Mouse (Mus musculus) lung, embryonic 14.5 days (tissue): Measurements from ENCODE around the gene Ttc8. TPM values are rescaled to one million over a fixed set of nuclear protein-coding genes. Genes with fewer than 3 reads are reported as not detected.
A peak's percentile ranks its signal among the peaks of the same experiment; 100 is the strongest.

Experiments used
- ATAC-seq: fragments of 200-750 bp; cut with Nextera tagmentation; 2 replicates; pipeline ENCODE4 v1.8.0; 2017; ENCODE audit warnings: mild to moderate bottlenecking, moderate TSS enrichment, moderate library complexity; ENCODE audit not compliant: insufficient read depth
- DNase-seq: peaks from one replicate; pipeline ENCODE4 v3.0.0-alpha.2; 2015
- H3K27ac ChIP-seq: fragments of 300-500 bp; sonication (generic); 2 replicates; pipeline ENCODE4 v1.5.1; 2014; ENCODE audit warnings: low read depth, mild to moderate bottlenecking, moderate library complexity
- H3K27me3 ChIP-seq: fragments of 300-500 bp; sonication (generic); 2 replicates; pipeline ENCODE4 v1.6.1; 2014; ENCODE audit warnings: low read length, control low read depth; ENCODE audit not compliant: insufficient read depth
- H3K36me3 ChIP-seq: fragments of 300-500 bp; sonication (generic); 2 replicates; pipeline ENCODE4 v1.6.1; 2014; ENCODE audit warnings: control low read depth; ENCODE audit not compliant: insufficient read depth
- H3K4me1 ChIP-seq: fragments of 300-500 bp; sonication (generic); 2 replicates; pipeline ENCODE4 v1.6.1; 2014; ENCODE audit warnings: antibody characterized with exemption, control low read depth; ENCODE audit not compliant: insufficient read depth
- H3K4me2 ChIP-seq: fragments of 300-500 bp; sonication (generic); 2 replicates; pipeline ENCODE4 v1.6.1; 2014; ENCODE audit warnings: mild to moderate bottlenecking
- H3K4me3 ChIP-seq: fragments of 300-500 bp; sonication (generic); 2 replicates; pipeline ENCODE4 v1.5.1; 2014; ENCODE audit warnings: low read depth, low read length
- H3K9ac ChIP-seq: fragments of 300-500 bp; sonication (generic); 2 replicates; pipeline ENCODE4 v1.6.1; 2014
- H3K9me3 ChIP-seq: fragments of 300-500 bp; sonication (generic); 2 replicates; pipeline ENCODE4 v1.6.1; 2016; ENCODE audit warnings: low read depth, low read length, control low read depth
- CTCF ChIP-seq: IDR thresholded peaks from 2 replicates; pipeline ENCODE4 v1.5.1; 2016; ENCODE audit warnings: antibody characterized with exemption, low read depth
- whole genome bisulfite sequencing: fragments of 180-500 bp; shearing (Covaris S2); extraction: QIAGEN DNeasy Blood & Tissue Kit; methylation state at CpG from one replicate; pipeline ENCODE4 v1.1.7; 2014; 5-methylcytosine and 5-hydroxymethylcytosine counted together
- polyA plus RNA-seq: library from polyadenylated mRNA; unstranded; fragments of >200 nt; fragmentation: Nextera tagmentation; extraction: Ambion mirVana; gene quantifications from 2 replicates; pipeline ENCODE4 v1.2.1, GENCODE M21; 2014

Ttc8 gene
- polyA plus RNA-seq: 36.6 and 37.2 TPM in 2 replicates

DNA sequence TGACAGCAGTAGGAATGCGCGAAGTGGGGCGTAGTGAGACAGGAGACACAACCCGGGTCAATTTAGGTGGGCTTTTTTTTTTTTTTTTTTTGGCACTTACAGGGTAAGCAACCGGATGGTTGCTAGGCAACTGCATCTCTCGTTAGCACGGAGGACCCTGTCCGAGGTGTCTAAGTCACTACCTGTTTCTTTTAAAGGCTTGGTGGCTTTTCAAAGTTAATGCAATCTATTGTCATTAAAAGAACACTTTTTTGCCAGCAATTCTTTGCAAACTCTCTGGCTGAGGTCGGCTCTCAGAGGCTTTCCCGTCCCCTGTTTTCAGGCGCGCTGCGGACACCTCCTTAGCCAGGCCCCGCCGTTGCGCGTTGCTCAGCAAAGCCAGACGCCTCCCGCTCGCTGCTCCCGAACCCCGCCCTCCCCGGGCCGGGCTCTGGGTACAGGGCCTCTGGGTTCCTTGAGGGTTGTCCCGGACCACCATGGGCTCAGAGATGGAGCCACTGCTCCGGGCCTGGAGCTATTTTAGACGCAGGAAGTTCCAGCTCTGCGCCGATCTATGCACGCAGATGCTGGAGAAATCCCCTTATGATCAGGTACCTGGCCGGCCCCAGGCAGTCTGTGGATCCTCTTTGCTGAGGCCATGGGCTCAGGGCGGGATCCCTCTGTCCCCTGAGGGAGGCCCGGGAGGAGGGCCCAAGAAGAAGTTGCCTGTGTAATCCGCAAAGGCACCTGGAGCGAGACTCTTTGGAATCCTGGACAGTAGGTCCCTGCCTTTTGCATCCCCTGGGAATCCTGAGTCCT lies at the start of gene Ttc8:
Gene Ttc8 (plus strand): TSS at position 381 of the 798 bp plus-strand sequence.
- H3K27me3 ChIP-seq: 0 out of 2 replicates have a peak, but pooled peaks cover 4% of the 10 kb centered on the region
- H3K4me1 ChIP-seq: no peaks in the 10 kb centered on the region
- ATAC-seq (peak; percentile 100), DNase-seq (peak; percentile 94)
- no peak for TF ChIP-seq CTCF
- peak within 1 kb of the TSS; percentile 73 for H3K4me2 ChIP-seq
- H3K9ac ChIP-seq: peak within 1 kb of the TSS; percentile 68
- under 1% methylated on average over 35 of the region's 35 CpGs for WGBS
- no peaks in the 10 kb centered on the region for H3K9me3 ChIP-seq
- no peaks in the 10 kb centered on the region for H3K36me3 ChIP-seq
- H3K4me3 ChIP-seq: peak within 1 kb of the TSS; percentile 64
- H3K27ac ChIP-seq: peak within 1 kb of the TSS; percentile 64; the same call in 1 of the 2 replicates

DNA sequence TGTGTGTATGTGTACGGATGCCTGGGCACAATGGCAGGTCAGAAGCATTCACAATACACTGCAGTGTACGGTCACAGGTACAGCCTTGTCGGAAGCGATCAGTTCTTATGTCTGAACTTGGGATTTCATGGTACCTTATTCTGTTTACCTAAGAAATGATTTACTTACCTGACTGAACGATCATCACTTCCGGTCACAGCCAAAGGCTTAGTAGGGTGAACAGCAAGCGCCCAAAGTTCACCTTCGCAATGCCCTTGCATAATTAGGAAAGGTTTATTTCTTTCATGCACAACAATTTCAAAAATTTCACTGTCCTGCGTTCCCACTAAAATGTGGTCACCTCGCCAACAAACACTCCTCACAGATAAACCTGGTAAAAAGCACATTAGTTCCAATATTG lies 47.5 kb upstream of the Ttc8 start:
- no peak overlapping the region for H3K27ac ChIP-seq
- no peak for TF ChIP-seq CTCF
- no peaks in the 10 kb centered on the region for H3K36me3 ChIP-seq
- H3K9me3 ChIP-seq: no peaks in the 10 kb centered on the region
- 86% methylated on average over 10 of the region's 10 CpGs for WGBS
- no peak for DNase-seq
- ATAC-seq: no peak
- no peak overlapping the region for H3K9ac ChIP-seq
- H3K4me2 ChIP-seq: no peak overlapping the region
- no peaks in the 10 kb centered on the region for H3K4me1 ChIP-seq
- H3K27me3 ChIP-seq: no peaks in the 10 kb centered on the region
- H3K4me3 ChIP-seq: no peak overlapping the region

DNA sequence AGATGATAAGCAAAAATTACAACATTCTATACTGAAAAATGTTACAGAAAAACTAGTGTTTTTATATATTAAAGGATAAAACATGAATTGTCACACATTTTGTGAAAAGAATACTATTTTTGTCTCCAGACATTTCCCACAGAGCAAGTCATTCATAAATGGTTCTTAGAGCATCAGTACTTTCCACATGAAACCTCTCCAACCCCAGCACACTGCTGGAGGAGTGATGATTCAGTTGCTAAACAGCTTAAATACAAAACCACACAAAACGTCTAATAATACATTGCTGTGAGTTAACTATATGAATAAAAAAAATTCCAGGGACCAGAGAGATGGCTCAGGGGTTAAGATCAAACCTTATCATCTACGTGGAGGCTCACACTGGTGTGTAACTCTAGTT lies 45.2 kb upstream of the Ttc8 start:
- DNase-seq (no peak), ATAC-seq (no peak)
- no peaks in the 10 kb centered on the region for H3K9me3 ChIP-seq
- H3K4me1 ChIP-seq: no peaks in the 10 kb centered on the region
- no peak overlapping the region for H3K27ac ChIP-seq
- no peaks in the 10 kb centered on the region for H3K27me3 ChIP-seq
- H3K4me3 ChIP-seq: no peak overlapping the region
- no peak for TF ChIP-seq CTCF
- 50% methylated on average over 2 of the region's 2 CpGs for WGBS
- no peak overlapping the region for H3K9ac ChIP-seq
- no peak overlapping the region for H3K4me2 ChIP-seq
- no peaks in the 10 kb centered on the region for H3K36me3 ChIP-seq

DNA sequence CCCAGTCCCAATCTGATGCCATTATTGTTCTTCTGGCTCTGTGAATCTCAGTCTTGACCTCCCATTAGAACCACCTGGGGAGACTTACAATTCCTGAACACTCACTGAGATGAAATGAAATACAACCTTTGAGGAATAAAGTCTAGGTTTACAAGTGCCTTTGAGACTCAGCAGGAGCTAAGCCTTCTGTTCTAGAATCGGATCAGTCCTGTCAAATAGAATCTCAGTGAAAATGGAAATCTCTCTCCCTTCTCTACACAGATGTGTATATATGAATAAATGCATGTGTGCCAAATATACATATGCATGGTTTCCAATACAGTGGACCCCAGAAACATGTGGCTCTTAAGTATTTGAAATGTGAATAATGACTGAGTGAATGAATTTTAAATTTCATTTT lies 41.7 kb upstream of the Ttc8 start:
- Histone ChIP-seq H3K9ac (no peak overlapping the region), H3K36me3 (no peaks in the 10 kb centered on the region), H3K27ac (no peak overlapping the region), H3K27me3 (no peaks in the 10 kb centered on the region), H3K4me3 (no peak overlapping the region), H3K4me2 (no peak overlapping the region), H3K9me3 (no peaks in the 10 kb centered on the region), H3K4me1 (no peaks in the 10 kb centered on the region)
- TF ChIP-seq CTCF: no peak
- no peak for ATAC-seq
- no peak for DNase-seq
- WGBS: 65% methylated on average over 1 of the region's 1 CpGs

DNA sequence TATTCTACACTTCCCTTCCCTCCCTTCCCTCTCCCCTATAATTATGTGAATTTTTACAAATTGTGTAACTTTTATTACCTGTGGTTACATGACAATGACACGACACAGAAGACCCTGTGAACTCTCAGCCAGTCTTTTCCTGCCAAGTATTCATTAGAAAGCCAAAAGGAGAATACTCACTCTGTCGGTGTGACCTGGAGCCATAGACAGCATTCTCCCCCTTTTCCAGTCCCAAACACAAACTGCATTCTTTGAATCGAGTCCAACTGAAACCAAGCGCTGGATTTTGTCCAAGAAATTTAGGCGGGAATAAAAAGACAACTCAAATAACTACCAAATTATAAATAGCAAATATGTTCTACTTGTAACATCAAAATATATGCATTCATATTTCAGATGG lies 38.6 kb upstream of the Ttc8 start:
- no peak overlapping the region for H3K4me2 ChIP-seq
- TF ChIP-seq CTCF: no peak
- H3K4me1 ChIP-seq: no peaks in the 10 kb centered on the region
- ATAC-seq (peak; percentile 92), DNase-seq (peak; percentile 90)
- no peak overlapping the region for H3K4me3 ChIP-seq
- H3K27ac ChIP-seq: no peak overlapping the region
- H3K9ac ChIP-seq: no peak overlapping the region
- no peaks in the 10 kb centered on the region for H3K36me3 ChIP-seq
- H3K9me3 ChIP-seq: no peaks in the 10 kb centered on the region
- WGBS: 26% methylated on average over 5 of the region's 5 CpGs
- H3K27me3 ChIP-seq: no peaks in the 10 kb centered on the region

DNA sequence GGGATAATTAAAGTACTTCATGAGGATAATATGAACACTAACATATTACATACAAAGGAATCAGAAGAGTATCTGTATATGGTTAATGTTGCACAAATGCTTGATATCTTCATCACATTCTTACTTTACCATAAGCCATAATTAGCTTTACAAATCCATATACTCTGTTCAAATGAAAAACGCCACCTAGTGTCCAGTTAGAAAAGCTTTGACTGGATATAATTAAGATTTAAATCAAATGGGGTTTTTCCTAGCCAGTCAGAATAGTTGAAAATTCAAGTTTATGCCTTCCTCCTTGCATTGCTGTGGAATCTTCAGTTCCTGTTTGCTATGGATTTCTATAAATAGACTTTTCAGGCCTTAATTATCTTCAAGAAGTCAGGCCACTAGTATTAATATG lies 35.9 kb upstream of the Ttc8 start:
- Histone ChIP-seq H3K27ac (no peak overlapping the region), H3K4me3 (no peak overlapping the region), H3K9me3 (no peaks in the 10 kb centered on the region), H3K4me2 (no peak overlapping the region), H3K27me3 (no peaks in the 10 kb centered on the region), H3K4me1 (no peaks in the 10 kb centered on the region), H3K9ac (no peak overlapping the region), H3K36me3 (no peaks in the 10 kb centered on the region)
- DNase-seq (peak; percentile 80), ATAC-seq (no peak)
- peak; percentile 54 for TF ChIP-seq CTCF
- 5% methylated on average over 1 of the region's 1 CpGs for WGBS

DNA sequence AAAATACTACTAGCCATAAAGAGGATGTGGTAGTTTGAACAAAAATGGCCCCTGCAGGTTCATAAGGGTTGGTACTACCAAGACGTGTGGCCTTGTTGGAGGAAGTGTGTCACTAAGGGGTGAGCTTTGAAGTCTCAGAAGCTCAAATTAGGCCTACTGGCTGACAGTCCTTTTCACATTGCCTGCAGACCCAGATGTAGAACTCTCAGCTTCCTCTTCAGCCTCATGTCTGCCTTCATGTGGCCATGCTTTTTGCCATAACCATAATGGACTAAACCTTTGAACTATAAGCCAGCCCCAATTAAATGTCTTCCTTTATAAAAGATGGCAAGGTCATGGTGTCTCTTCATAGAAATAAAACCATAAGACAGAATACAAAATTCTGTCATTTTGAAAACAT lies 23.6 kb upstream of the Ttc8 start:
- no peak overlapping the region for H3K27ac ChIP-seq
- ATAC-seq (no peak), DNase-seq (no peak)
- peaks cover 13% of the 10 kb centered on the region; the same call in 1 of the 2 replicates for H3K27me3 ChIP-seq
- H3K9ac ChIP-seq: no peak overlapping the region
- no peaks in the 10 kb centered on the region for H3K9me3 ChIP-seq
- 69% methylated on average over 1 of the region's 1 CpGs for WGBS
- no peak for TF ChIP-seq CTCF
- H3K4me2 ChIP-seq: no peak overlapping the region
- no peaks in the 10 kb centered on the region for H3K4me1 ChIP-seq
- H3K36me3 ChIP-seq: no peaks in the 10 kb centered on the region
- H3K4me3 ChIP-seq: no peak overlapping the region
